Mouse (Mus musculus) hindbrain, postnatal 0 days (tissue): Measurements from ENCODE around the gene Med1. TPM values are rescaled to one million over a fixed set of nuclear protein-coding genes. Genes with fewer than 3 reads are reported as not detected.
A peak's percentile ranks its signal among the peaks of the same experiment; 100 is the strongest.
"Not testable (repeated sequence)": the region's sequence is repeated elsewhere in the genome, so short reads cannot be mapped to it uniquely, and the experiment has no call there.

Source experiments
- ATAC-seq: fragments of 200-750 bp; cut with Nextera tagmentation; 2 replicates; pipeline ENCODE4 v1.8.0; 2017; ENCODE audit warnings: mild to moderate bottlenecking, moderate TSS enrichment, moderate library complexity
- DNase-seq: peaks from one replicate; pipeline ENCODE4 v3.0.0-alpha.2; 2015; ENCODE audit warnings: low spot score
- H3K27ac ChIP-seq: fragments of 300-500 bp; sonication (generic); 2 replicates; pipeline ENCODE4 v1.5.1; 2014; ENCODE audit warnings: mild to moderate bottlenecking
- H3K27me3 ChIP-seq: fragments of 300-500 bp; sonication (generic); 2 replicates; pipeline ENCODE4 v1.6.1; 2014; ENCODE audit warnings: low read length, mixed read lengths; ENCODE audit not compliant: insufficient read depth
- H3K36me3 ChIP-seq: fragments of 300-500 bp; sonication (generic); 2 replicates; pipeline ENCODE4 v1.6.1; 2014; ENCODE audit warnings: low read length, mixed read lengths; ENCODE audit not compliant: insufficient read depth
- H3K4me1 ChIP-seq: fragments of 300-500 bp; sonication (generic); 2 replicates; pipeline ENCODE4 v1.6.1; 2014; ENCODE audit warnings: antibody characterized with exemption, low read length, mixed read lengths; ENCODE audit not compliant: insufficient read depth
- H3K4me2 ChIP-seq: fragments of 300-500 bp; sonication (generic); 2 replicates; pipeline ENCODE4 v1.6.1; 2014; ENCODE audit warnings: low read depth, mild to moderate bottlenecking, low read length, moderate library complexity, mixed read lengths
- H3K4me3 ChIP-seq: fragments of 300-500 bp; sonication (generic); 2 replicates; pipeline ENCODE4 v1.5.1; 2014; ENCODE audit warnings: low read length
- H3K9ac ChIP-seq: fragments of 300-500 bp; sonication (generic); replicated peaks from 2 replicates; pipeline ENCODE4 v1.6.1; 2014; ENCODE audit warnings: mild to moderate bottlenecking, low read length, moderate library complexity, mixed read lengths
- H3K9me3 ChIP-seq: fragments of 300-500 bp; sonication (generic); 2 replicates; pipeline ENCODE4 v1.6.1; 2016; ENCODE audit warnings: low read length, mixed read lengths
- CTCF ChIP-seq: IDR thresholded peaks from 2 replicates; pipeline ENCODE4 v1.5.1; 2016; ENCODE audit warnings: antibody characterized with exemption, control low read depth, low read depth
- WGBS: fragments of 180-500 bp; shearing (Covaris S2); extraction: QIAGEN DNeasy Blood & Tissue Kit; methylation state at CpG from one replicate; pipeline ENCODE4 v1.1.7; 2014; 5-methylcytosine and 5-hydroxymethylcytosine counted together
- polyA plus RNA-seq: library from polyadenylated mRNA; unstranded; fragments of >200 nt; fragmentation: Nextera tagmentation; extraction: Ambion mirVana; gene quantifications from 2 replicates; pipeline ENCODE4 v1.2.1, GENCODE M21; 2015
- total RNA-seq: library from RNA; depleted of rRNA; stranded (reverse); fragments of >200 nt; gene quantifications from 2 replicates; pipeline ENCODE4 v1.2.3, GENCODE M21; 2014

Gene Med1
- total and polyA plus RNA-seq, 2 experiments from 2014 or later = 32.7 to 48.9 TPM

- peaks cover 12% of the 10 kb centered on the region for H3K4me1 ChIP-seq
- TF ChIP-seq CTCF = no peak
- ATAC-seq = no peak
These were observed 5.3 kb downstream of the Med1 start for GRCm38 (mm10) chr11:98187640-98188395.

GRCm38 (mm10) chr11:98182149-98182548 is 10.9 kb downstream of the Med1 start:
- not testable (repeated sequence) for H3K4me3 ChIP-seq, H3K9me3 ChIP-seq, H3K27ac ChIP-seq, H3K4me2 ChIP-seq, H3K9ac ChIP-seq, ATAC-seq, H3K4me1 ChIP-seq, H3K27me3 ChIP-seq, DNase-seq
- H3K36me3 ChIP-seq = peaks cover 32% of the 10 kb centered on the region
- WGBS = 92% methylated on average over 3 of the region's 3 CpGs

More at GRCm38 (mm10) chr11:98187640-98188395, 5.3 kb downstream of the Med1 start:
- H3K4me3 ChIP-seq = no peak overlapping the region
- H3K27me3 ChIP-seq = no peaks in the 10 kb centered on the region
- H3K36me3 ChIP-seq = peaks cover 29% of the 10 kb centered on the region
- no peak overlapping the region for H3K9ac ChIP-seq
- H3K27ac ChIP-seq = no peak overlapping the region
- no peaks in the 10 kb centered on the region for H3K9me3 ChIP-seq
- 94% methylated on average over 9 of the region's 9 CpGs for WGBS
- no peak for DNase-seq
- H3K4me2 ChIP-seq = no peak overlapping the region

DNA sequence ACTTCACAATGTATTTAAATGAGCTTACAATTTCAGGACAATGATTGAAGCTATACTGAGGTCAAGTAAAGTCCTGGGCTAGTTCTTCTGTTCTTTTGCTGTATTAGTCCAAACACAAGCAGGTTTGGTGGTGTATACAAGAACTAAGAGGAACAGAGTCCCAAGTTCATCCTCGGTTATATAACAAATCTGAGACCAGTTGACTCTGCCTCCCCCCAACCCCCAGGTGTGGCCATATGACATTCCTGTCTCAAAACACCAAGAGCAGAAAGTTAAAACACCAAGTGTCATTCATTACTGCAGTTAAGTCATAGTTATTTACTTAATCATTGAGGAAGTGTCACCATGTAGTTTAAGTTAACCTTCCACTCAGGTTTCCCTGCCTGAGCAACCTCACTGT is 24.7 kb downstream of the Med1 start:
- WGBS = 93% methylated on average over 1 of the region's 1 CpGs

DNA sequence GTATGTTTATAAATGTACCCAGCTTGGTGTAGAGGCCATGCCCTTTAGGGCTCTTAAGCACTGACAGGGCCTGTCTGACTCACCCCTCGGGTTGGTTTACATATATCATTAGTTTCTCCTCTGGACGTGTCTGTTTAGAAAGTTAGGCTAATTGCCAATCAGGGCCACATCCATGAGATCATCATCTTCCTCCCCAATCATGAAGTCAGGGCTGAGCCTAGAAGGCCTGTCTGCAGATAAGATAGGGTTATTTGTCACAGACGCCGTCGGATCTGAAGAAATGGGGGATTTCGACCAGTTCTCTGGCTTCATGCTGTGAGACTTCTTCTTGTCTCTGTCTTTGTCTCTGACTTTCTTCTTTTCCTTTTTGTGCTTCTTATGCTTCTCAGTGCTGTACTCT is 38.0 kb downstream of the Med1 start:
- no peak overlapping the region for H3K4me2 ChIP-seq
- no peaks in the 10 kb centered on the region for H3K4me1 ChIP-seq
- DNase-seq (no peak), ATAC-seq (no peak)
- no peak for TF ChIP-seq CTCF
- H3K9me3 ChIP-seq = no peaks in the 10 kb centered on the region
- peaks cover 34% of the 10 kb centered on the region for H3K36me3 ChIP-seq
- 83% methylated on average over 6 of the region's 6 CpGs for WGBS
- H3K9ac ChIP-seq = no peak overlapping the region
- no peak overlapping the region for H3K4me3 ChIP-seq
- H3K27ac ChIP-seq = no peak overlapping the region
- no peaks in the 10 kb centered on the region for H3K27me3 ChIP-seq

More for the DNA sequence above, 24.7 kb downstream of the Med1 start:
- Histone ChIP-seq H3K4me3 (no peak overlapping the region), H3K4me1 (no peaks in the 10 kb centered on the region), H3K4me2 (no peak overlapping the region), H3K36me3 (peaks cover 54% of the 10 kb centered on the region), H3K9ac (no peak overlapping the region), H3K27ac (no peak overlapping the region), H3K9me3 (no peaks in the 10 kb centered on the region), H3K27me3 (no peaks in the 10 kb centered on the region)
- DNase-seq (no peak), ATAC-seq (no peak)
- TF ChIP-seq CTCF = no peak

- Histone ChIP-seq H3K4me2 (peak overlapping the region; percentile 92), H3K4me3 (peak overlapping the region; percentile 92), H3K9ac (no peak overlapping the region), H3K36me3 (peaks cover 9% of the 10 kb centered on the region), H3K27ac (no peak overlapping the region), H3K27me3 (no peaks in the 10 kb centered on the region), H3K9me3 (no peaks in the 10 kb centered on the region), H3K4me1 (peaks cover 9% of the 10 kb centered on the region; the same call in 1 of the 2 replicates)
- no peak for DNase-seq
- ATAC-seq = no peak
- 11% methylated on average over 10 of the region's 10 CpGs for WGBS
- no peak for TF ChIP-seq CTCF
These were observed 42.4 kb downstream of the Med1 start for GRCm38 (mm10) chr11:98150625-98151156.

DNA sequence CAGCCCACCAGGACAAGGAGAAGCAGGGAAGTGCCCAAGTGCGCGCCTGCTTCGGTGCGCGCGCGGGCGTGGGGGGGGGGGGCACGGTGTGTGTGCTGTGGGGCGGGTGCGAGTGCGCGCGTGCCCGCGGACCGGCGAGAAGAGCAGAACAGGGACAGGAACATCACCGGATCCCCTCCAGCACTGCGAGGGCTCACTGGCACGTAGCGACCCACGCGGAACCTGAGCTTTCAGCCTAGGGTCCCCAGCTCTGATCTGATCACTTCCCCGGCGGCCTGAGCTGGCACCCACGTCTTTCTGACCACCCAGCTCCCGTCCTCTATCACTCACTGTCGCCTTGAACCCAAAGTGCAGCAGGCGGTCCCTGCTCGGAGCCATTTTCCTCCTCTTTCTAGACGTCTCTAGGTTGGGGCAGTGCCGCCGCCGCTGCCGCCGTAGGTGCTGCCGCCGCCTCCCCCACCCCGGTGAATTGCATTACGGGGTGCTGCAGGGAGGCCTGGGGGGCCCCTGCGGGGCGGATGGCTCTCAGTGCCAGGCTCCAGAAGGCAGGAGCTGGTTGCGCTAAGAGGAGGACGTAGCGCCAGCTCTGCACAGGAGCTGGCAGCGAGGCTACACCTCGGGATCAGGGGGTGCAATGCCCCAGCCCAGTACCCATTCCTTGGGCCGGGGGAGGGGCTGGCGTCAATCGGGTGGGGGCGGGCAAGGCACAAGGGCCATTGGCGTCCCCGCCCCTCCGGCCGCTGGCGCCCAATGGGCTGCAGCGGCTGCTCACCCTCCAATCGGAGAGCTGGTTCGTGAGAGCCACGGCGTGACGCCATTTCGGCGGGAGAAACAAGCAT is 43.1 kb downstream of the Med1 start, which contains the start of gene Fbxl20:
Fbxl20 (minus strand) TSS at position 618 of the 839 bp plus-strand sequence.
- no peak for TF ChIP-seq CTCF
- ATAC-seq = peak; percentile 89
- Histone ChIP-seq H3K27ac (peak within 1 kb of the TSS; percentile 98), H3K9ac (peak within 1 kb of the TSS; percentile 94), H3K4me1 (peaks cover 9% of the 10 kb centered on the region; the same call in 1 of the 2 replicates), H3K4me3 (peak within 1 kb of the TSS; percentile 92), H3K4me2 (peak within 1 kb of the TSS; percentile 92), H3K9me3 (no peaks in the 10 kb centered on the region), H3K36me3 (peaks cover 2% of the 10 kb centered on the region), H3K27me3 (no peaks in the 10 kb centered on the region)
- WGBS = under 1% methylated on average over 55 of the region's 65 CpGs
- DNase-seq = peak; percentile 98
